Mouse (Mus musculus): Measurements from ENCODE around the gene Psors1c2. TPM values are rescaled to one million over a fixed set of nuclear protein-coding genes. Genes with fewer than 3 reads are reported as not detected.

The Psors1c2 gene
- polyA plus RNA-seq (2015; fragmentation: Nextera tagmentation; extraction: Ambion mirVana), result 0.14 TPM in 2 replicates

GRCm38 (mm10) chr17:35532901-35533300, at the start of gene Psors1c2:
Gene Psors1c2 (plus strand): TSS chr17:35533201.
- Histone ChIP-seq H3K4me2 (no peak within 1 kb of the TSS), H3K4me3 (replicated peaks) (no peak within 1 kb of the TSS), H3K4me1 (replicated peaks) (no peaks in the 10 kb centered on the region), H3K27me3 (peaks cover 7% of the 10 kb centered on the region; the same call in 1 of the 2 replicates), H3K9me3 (replicated peaks) (no peaks in the 10 kb centered on the region), H3K9ac (no peak within 1 kb of the TSS), H3K27ac (replicated peaks) (no peak within 1 kb of the TSS), H3K36me3 (replicated peaks) (peaks cover 29% of the 10 kb centered on the region)
- no peak for ATAC-seq (ENCODE audit: insufficient read depth)
- 21% methylated on average over 7 of the region's 7 CpGs for WGBS (ENCODE audit: insufficient replicate concordance)

DNA sequence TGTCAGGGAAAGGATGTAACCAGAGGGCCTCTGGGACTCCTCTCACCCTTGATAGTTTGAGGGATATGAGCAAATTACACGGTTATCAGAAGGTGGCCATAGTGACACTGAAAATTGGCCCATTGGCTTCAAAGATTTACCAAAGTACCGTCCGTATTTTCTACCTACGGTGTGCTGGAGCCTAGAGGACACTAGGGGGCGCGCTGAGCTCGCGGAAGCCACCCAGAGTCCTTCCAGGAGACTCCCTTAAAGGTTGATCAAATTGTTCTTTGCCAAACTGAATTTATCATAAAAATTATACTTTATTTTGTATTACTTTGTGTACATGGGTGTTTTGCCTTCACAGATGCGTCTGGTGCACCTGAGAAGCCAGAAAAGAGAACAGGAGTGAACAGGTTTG, 48.9 kb upstream of the Psors1c2 start:
- H3K27me3 ChIP-seq, result peaks cover 5% of the 10 kb centered on the region
- H3K4me3 ChIP-seq (replicated peaks), result no peak overlapping the region
- H3K9me3 ChIP-seq (replicated peaks), result no peaks in the 10 kb centered on the region
- H3K4me2 ChIP-seq, result no peak overlapping the region
- ATAC-seq (ENCODE audit: insufficient read depth), result no peak
- H3K4me1 ChIP-seq (replicated peaks), result no peaks in the 10 kb centered on the region
- H3K27ac ChIP-seq (replicated peaks), result no peak overlapping the region
- H3K36me3 ChIP-seq (replicated peaks), result no peaks in the 10 kb centered on the region
- H3K9ac ChIP-seq, result no peak overlapping the region
- WGBS (ENCODE audit: insufficient replicate concordance), result 1% methylated on average over 9 of the region's 9 CpGs

- 0 out of 2 replicates have a peak overlapping the region, but pooled peaks have one; percentile 38 for H3K27ac ChIP-seq (replicated peaks)
- H3K9ac ChIP-seq, result no peak overlapping the region
- H3K27me3 ChIP-seq, result peaks cover 12% of the 10 kb centered on the region
- no peak overlapping the region for H3K4me3 ChIP-seq (replicated peaks)
- no peaks in the 10 kb centered on the region for H3K36me3 ChIP-seq (replicated peaks)
- H3K4me2 ChIP-seq, result no peak overlapping the region
- H3K9me3 ChIP-seq (replicated peaks), result no peaks in the 10 kb centered on the region
- peak; percentile 66 for ATAC-seq (ENCODE audit: insufficient read depth)
- no peaks in the 10 kb centered on the region for H3K4me1 ChIP-seq (replicated peaks)
- 24% methylated on average over 4 of the region's 4 CpGs for WGBS (ENCODE audit: insufficient replicate concordance)
These were observed 47.3 kb upstream of the Psors1c2 start for GRCm38 (mm10) chr17:35485702-35486101.

GRCm38 (mm10) chr17:35486726-35487125, 46.3 kb upstream of the Psors1c2 start:
- no peaks in the 10 kb centered on the region for H3K36me3 ChIP-seq (replicated peaks)
- no peaks in the 10 kb centered on the region for H3K4me1 ChIP-seq (replicated peaks)
- H3K4me2 ChIP-seq, result no peak overlapping the region
- ATAC-seq (ENCODE audit: insufficient read depth), result no peak
- no peak overlapping the region for H3K27ac ChIP-seq (replicated peaks)
- H3K4me3 ChIP-seq (replicated peaks), result no peak overlapping the region
- H3K9me3 ChIP-seq (replicated peaks), result no peaks in the 10 kb centered on the region
- WGBS (ENCODE audit: insufficient replicate concordance), result 36% methylated on average over 10 of the region's 10 CpGs
- H3K9ac ChIP-seq, result no peak overlapping the region
- H3K27me3 ChIP-seq, result peaks cover 12% of the 10 kb centered on the region

DNA sequence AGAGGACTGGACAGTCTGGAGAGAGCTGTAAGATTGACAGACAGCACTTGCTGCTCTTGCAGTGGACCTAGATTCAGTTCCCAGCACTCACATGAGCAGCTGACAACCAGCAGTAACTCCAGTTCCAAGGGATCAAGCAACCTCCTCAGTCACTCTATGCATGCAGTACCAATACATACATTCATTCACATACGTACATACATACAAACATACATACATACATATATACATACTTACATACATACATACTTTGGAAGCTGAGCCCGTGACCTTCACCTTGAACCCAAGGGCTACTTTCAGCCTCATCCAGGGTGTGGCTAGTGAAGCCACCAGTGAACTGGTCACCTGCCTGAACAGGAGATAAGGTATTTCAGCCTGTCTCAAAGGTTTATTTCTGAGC, 45.0 kb upstream of the Psors1c2 start:
- Histone ChIP-seq H3K9me3 (replicated peaks) (no peaks in the 10 kb centered on the region), H3K27ac (replicated peaks) (no peak overlapping the region), H3K36me3 (replicated peaks) (no peaks in the 10 kb centered on the region), H3K4me1 (replicated peaks) (no peaks in the 10 kb centered on the region), H3K4me2 (no peak overlapping the region), H3K4me3 (replicated peaks) (no peak overlapping the region), H3K27me3 (peaks cover 12% of the 10 kb centered on the region), H3K9ac (no peak overlapping the region)
- no peak for ATAC-seq (ENCODE audit: insufficient read depth)
- WGBS (ENCODE audit: insufficient replicate concordance), result 70% methylated on average over 2 of the region's 2 CpGs

GRCm38 (mm10) chr17:35490320-35490719, 42.7 kb upstream of the Psors1c2 start:
- Histone ChIP-seq H3K4me3 (replicated peaks) (no peak overlapping the region), H3K36me3 (replicated peaks) (no peaks in the 10 kb centered on the region), H3K9ac (no peak overlapping the region), H3K4me2 (no peak overlapping the region), H3K27me3 (peaks cover 12% of the 10 kb centered on the region), H3K9me3 (replicated peaks) (no peaks in the 10 kb centered on the region), H3K4me1 (replicated peaks) (no peaks in the 10 kb centered on the region), H3K27ac (replicated peaks) (no peak overlapping the region)
- 57% methylated on average over 5 of the region's 5 CpGs for WGBS (ENCODE audit: insufficient replicate concordance)
- ATAC-seq (ENCODE audit: insufficient read depth), result no peak

GRCm38 (mm10) chr17:35497124-35497523, 35.9 kb upstream of the Psors1c2 start:
- Histone ChIP-seq H3K9me3 (replicated peaks) (no peaks in the 10 kb centered on the region), H3K27me3 (peaks cover 5% of the 10 kb centered on the region), H3K9ac (no peak overlapping the region), H3K4me1 (replicated peaks) (no peaks in the 10 kb centered on the region), H3K4me3 (replicated peaks) (no peak overlapping the region), H3K36me3 (replicated peaks) (no peaks in the 10 kb centered on the region), H3K4me2 (no peak overlapping the region), H3K27ac (replicated peaks) (no peak overlapping the region)
- no peak for ATAC-seq (ENCODE audit: insufficient read depth)
- WGBS (ENCODE audit: insufficient replicate concordance), result 71% methylated on average over 7 of the region's 7 CpGs

GRCm38 (mm10) chr17:35502226-35502625, 30.8 kb upstream of the Psors1c2 start:
- no peak overlapping the region for H3K4me3 ChIP-seq (replicated peaks)
- H3K27me3 ChIP-seq, result peaks cover 52% of the 10 kb centered on the region
- WGBS (ENCODE audit: insufficient replicate concordance), result 15% methylated on average over 6 of the region's 6 CpGs
- H3K9me3 ChIP-seq (replicated peaks), result no peaks in the 10 kb centered on the region
- no peak overlapping the region for H3K27ac ChIP-seq (replicated peaks)
- no peak for ATAC-seq (ENCODE audit: insufficient read depth)
- H3K4me2 ChIP-seq, result no peak overlapping the region
- H3K9ac ChIP-seq, result no peak overlapping the region
- H3K4me1 ChIP-seq (replicated peaks), result no peaks in the 10 kb centered on the region
- no peaks in the 10 kb centered on the region for H3K36me3 ChIP-seq (replicated peaks)

DNA sequence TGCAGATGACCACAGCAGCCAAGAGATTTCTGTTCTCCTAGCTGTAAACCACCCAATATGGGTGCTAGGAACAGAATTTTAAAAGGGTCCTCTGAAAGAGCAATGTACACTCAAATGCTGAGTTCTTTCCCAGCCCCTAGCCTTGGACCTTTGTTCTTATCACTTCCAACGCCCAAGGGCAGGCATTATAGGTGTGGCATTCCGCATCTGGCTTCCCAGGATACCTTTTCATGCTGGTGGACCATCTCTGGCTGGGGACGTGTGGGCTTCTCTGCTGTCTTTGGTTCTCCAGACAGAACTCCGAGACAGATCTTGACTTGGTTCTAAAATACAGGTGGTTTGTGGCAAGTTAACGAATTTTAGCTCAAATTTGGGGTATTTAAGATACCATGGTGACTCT, 30.2 kb upstream of the Psors1c2 start:
- H3K27me3 ChIP-seq, result peaks cover 58% of the 10 kb centered on the region
- no peaks in the 10 kb centered on the region for H3K4me1 ChIP-seq (replicated peaks)
- 33% methylated on average over 5 of the region's 5 CpGs for WGBS (ENCODE audit: insufficient replicate concordance)
- no peaks in the 10 kb centered on the region for H3K9me3 ChIP-seq (replicated peaks)
- no peak overlapping the region for H3K4me3 ChIP-seq (replicated peaks)
- H3K9ac ChIP-seq, result no peak overlapping the region
- H3K27ac ChIP-seq (replicated peaks), result no peak overlapping the region
- no peak overlapping the region for H3K4me2 ChIP-seq
- ATAC-seq (ENCODE audit: insufficient read depth), result no peak
- H3K36me3 ChIP-seq (replicated peaks), result no peaks in the 10 kb centered on the region

- H3K4me1 ChIP-seq (replicated peaks), result no peaks in the 10 kb centered on the region
- 26% methylated on average over 5 of the region's 5 CpGs for WGBS (ENCODE audit: insufficient replicate concordance)
- ATAC-seq (ENCODE audit: insufficient read depth), result no peak
These were observed 29.2 kb upstream of the Psors1c2 start for GRCm38 (mm10) chr17:35503849-35504248.

DNA sequence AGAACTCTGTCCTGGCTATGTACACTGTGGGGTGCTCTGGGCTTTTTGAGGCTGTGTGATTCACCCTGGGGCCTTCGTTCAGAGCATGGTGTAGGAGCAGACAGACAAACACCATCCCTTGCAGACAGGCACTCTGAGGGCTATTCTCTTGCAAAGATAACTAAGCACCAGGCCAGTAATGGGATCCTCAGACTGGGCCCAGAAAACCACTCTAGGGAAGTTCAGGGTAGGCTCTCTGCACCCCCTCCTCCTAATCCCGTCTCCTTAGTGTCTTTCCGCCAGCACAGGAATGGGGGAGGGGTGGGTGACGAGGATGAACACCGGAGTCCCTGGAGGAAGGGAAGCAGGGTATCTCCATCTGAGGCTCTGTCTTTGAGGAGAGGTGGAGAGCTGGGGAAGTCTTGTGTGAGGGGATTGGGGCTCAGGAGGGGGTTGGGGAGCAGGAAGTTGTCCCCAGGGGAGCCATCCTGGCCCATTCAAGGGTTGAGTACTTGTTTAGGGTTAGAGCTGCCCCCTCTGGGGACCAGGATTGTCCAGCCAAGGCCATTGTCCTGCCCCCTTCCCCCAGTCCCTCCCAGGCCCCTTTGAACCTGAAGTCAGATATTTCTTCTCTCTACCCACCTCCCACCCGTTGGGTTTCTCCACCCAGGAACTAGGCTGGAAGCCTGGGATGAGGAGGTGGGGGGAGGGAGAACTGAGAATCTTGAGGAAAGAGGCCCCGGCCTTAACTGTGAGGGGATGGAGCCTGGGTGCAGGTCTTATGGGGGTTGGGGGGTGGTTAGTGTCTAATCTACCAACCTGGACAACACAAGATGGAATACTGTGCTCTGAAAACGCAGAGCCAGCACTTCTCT, 28.1 kb upstream of the Psors1c2 start:
- no peak for ATAC-seq (ENCODE audit: insufficient read depth)
- Histone ChIP-seq H3K36me3 (replicated peaks) (no peaks in the 10 kb centered on the region), H3K4me2 (no peak overlapping the region), H3K27ac (replicated peaks) (no peak overlapping the region), H3K9me3 (replicated peaks) (no peaks in the 10 kb centered on the region), H3K4me3 (replicated peaks) (no peak overlapping the region), H3K9ac (no peak overlapping the region), H3K4me1 (replicated peaks) (no peaks in the 10 kb centered on the region), H3K27me3 (peaks cover 76% of the 10 kb centered on the region)
- WGBS (ENCODE audit: insufficient replicate concordance), result 26% methylated on average over 8 of the region's 8 CpGs

More at GRCm38 (mm10) chr17:35503849-35504248, 29.2 kb upstream of the Psors1c2 start:
- Histone ChIP-seq H3K4me2 (no peak overlapping the region), H3K9me3 (replicated peaks) (no peaks in the 10 kb centered on the region), H3K4me3 (replicated peaks) (no peak overlapping the region), H3K9ac (no peak overlapping the region), H3K36me3 (replicated peaks) (no peaks in the 10 kb centered on the region), H3K27me3 (peaks cover 66% of the 10 kb centered on the region), H3K27ac (replicated peaks) (no peak overlapping the region)
